In the genomic region with DNA sequence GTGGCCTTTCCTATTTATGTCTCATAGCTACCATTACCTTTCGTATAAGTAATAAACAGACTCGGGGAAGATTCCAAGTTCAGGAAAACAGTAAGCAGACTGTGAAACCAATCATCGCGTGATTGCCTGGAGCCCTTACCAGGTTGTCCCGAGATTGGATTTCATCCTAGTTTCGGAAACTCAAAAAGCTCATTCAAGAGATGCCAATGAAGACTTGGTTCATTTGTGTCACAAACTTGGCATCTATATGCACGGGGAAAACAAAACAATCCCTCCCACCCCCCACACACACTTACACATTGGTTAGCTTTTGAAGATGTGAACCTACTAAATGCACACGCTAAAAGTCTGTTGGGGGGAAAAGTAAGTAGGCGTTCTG, we compare ENCODE assay signal across 1 mouse cellular context.
TF ChIP-seq lines count a peak whose summit lies in the region.

No protein-coding gene starts in this region.

TF ChIP-seq in CH12.LX, 34 proteins besides CTCF, POLR2A, EP300 and RAD21:
- no peak for TF ChIP-seq ELF1 (IDR thresholded peaks at IDR 0.05; ENCODE audit: low read depth, low read length)
- TF ChIP-seq CHD2 (IDR thresholded peaks at IDR 0.05; ENCODE audit: low read length) = peak; percentile 80; the same call in 1 of the 2 replicates
- TF ChIP-seq TBP (conservative IDR thresholded peaks at IDR 0.05; ENCODE audit: low read depth, low read length) = no peak
- TF ChIP-seq POLR2AphosphoS2 (IDR thresholded peaks at IDR 0.05; ENCODE audit: low read depth, low read length) = no peak; the same call in 1 of the 2 replicates
